Mouse (Mus musculus) kidney, adult 8-10 months (tissue): ENCODE results near the gene Gm28047.
"Not testable (repeated sequence)": the region's sequence is repeated elsewhere in the genome, so short reads cannot be mapped to it uniquely, and the experiment has no call there.

Experiments used
- DNase-seq, 2 experiments: peaks; one replicate each; pipeline ENCODE4 v3.0.0; 2022

Gene Gm28047

DNA sequence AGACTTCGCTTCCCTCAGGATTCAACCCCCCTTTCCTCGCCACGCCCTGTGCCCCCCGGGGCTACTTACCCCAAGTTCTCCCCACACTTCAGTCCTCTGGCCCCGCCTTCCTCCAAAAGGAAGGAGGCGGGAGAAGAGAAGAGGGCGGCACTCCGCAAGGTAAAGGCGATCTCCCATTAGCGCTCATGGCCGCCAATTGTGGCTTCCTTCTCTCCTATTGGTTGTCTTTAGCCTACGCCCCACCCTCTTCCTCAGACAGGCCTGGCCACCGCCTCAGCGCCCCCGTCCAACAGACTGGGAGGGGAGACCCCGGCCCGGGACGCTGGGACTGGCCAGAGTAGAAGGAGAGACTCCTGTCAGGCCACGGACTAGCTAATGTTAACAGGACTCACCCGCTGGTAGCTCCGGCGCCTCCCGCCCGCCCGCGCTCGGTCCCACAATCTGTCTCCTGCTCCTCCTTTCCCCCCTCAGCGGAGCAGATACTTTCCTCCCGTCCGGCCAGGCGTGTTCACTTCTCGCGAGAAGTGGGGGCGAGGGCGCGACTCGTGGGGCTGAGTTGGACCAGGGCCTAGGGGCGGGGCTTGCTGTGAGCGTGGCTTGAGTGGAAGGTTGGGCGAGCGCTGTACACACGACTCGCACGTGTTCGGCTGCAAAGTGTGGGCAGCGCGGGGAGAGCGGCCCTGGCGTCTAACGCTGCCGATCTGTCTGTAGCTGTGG, at the start of gene Gm28047, which contains the start of gene Atf7:
Gene Gm28047, minus strand, starts transcription at position 98 of the 717 bp plus-strand sequence.
Gene Atf7, minus strand, starts transcription at position 495 of the 717 bp plus-strand sequence.
- DNase-seq, result peak; percentile 99

GRCm38 (mm10) chr15:102673548-102673947, 48.7 kb upstream of the Gm28047 start:
- peak; percentile 57 to 80 for DNase-seq

- peak; percentile 34 to 40 for DNase-seq
Observed at GRCm38 (mm10) chr15:102672215-102673071, 47.6 kb upstream of the Gm28047 start, which contains the start of gene Atp5g2. Gene Atp5g2, minus strand, starts transcription at chr15:102672352.

GRCm38 (mm10) chr15:102671721-102672214, 46.9 kb upstream of the Gm28047 start:
- DNase-seq, result peak; percentile 81 to 87

DNA sequence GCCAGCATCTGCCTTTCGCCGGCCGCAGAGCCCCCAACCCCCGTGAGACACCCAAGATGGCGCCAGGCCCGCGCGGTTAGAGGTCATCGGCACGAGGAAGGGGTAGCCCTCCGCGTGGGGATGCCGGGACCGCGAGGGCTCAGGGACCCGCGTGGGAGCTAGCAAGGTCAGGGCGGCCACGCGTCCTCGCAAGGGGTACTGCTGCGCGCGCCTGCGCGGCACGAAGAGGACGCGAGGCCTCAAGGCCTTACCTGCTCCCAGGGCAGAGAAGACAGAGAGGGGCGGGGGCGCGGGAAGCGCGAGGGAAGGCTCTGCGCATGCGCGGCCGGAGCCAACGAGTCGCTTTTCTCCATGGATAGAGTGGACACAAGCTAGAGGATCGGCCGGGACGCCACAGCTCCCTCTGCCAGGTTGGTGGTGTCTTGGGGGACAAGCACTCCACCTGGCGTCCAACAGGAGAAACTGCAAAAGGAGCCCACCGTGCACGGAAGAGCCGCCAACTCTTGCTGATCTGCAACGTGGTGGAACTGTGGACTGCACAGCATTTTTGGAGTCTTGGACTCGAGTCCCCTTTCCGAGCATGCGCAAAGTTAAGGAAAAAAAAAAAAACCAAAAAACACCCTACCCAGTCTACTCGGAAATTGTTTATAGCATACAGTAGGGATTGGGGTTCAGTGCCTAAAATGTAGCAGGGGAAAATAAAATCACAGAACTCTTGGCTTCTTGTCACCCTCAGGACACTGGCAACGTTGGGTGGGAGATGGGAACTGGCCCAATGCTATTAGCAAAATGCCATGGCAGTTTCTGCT, 46.1 kb upstream of the Gm28047 start:
- peak; percentile 98 for DNase-seq

DNA sequence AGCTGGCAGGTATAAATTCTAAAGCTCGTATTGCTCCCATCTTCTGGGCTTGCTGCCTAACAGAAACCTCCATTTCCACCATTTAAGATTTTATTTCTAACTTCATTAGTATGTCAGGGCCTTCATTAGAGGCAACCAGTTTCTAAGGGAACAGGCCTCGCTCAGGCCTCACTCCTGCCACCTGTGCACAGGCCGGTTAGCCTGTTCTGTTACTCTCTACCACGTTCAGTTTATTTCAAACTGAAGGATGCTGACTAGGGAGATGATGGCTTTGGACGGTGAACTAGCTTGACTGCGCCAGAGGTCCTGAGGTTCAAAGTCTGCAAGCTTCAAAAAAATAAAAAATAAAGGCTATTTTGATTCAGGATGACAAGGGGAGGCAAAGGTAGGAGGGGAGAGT, 45.4 kb upstream of the Gm28047 start:
- DNase-seq, result peak in 1 of 2 experiments; percentile 50

GRCm38 (mm10) chr15:102669571-102669970, 44.7 kb upstream of the Gm28047 start:
- no peak for DNase-seq

DNA sequence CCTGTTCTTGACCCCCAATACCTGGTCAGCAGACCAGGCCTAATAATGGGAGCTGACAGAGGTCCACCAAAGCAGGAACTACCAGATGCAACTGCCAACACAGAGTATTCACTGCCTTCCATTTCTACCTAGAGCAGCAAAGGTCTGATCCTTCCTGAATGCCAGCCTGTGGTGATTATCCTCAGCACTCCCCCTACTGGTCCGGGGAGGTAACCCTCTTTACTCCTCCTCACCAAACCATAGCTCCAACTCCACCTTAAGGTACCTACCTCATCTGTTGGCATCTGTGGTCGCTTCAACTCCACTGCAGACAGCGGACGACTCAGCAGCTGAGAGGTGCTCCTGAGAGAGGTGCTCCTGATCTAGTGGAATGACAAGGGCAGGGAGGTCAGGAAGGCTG, 40.6 kb upstream of the Gm28047 start:
- peak; percentile 35 to 63 for DNase-seq

- DNase-seq, result no peak
Observed at GRCm38 (mm10) chr15:102663825-102664224, 39.0 kb upstream of the Gm28047 start.

DNA sequence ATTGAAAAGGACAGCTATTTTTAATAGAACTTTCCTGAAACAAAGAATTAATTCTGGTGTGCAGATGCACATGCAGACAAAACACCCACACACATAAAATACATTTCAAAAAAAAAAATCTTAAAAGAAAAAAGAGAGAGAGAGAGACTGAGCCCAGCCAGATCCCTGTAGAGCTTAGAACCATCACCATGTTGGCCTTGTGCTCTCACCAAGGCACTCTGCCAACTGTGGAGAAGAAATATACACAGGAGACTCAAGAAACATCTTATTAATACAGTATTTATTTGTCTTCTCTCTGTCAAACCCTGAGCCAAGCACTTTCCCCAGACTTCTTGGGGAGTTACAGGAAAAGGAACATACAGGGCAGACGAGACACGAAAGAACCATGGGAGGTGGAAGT, 37.7 kb upstream of the Gm28047 start:
- not testable (repeated sequence) for DNase-seq

DNA sequence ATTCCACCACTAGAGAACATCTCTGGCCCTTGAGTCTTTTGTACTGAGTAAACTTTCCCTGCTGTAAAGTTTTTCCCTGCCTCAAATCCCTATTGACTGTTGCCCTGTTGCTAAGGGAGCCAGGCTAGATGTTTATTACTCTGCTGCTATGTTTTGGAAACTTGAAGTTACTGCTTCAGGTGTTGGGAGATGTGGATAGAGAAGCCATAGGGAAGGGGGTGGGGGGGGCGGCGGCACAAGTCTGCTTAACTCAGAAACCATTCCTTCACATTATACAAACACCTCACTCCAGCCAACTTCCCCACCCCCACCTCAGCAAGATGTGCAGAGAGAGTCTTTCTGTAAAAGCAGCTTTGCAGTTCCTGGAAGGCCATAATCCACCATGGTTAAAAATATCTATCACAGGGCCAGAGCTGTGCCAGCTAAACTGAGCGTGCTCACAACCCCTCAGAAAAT, 33.1 kb upstream of the Gm28047 start:
- no peak for DNase-seq

- DNase-seq, result no peak
Observed at GRCm38 (mm10) chr15:102656658-102657057, 31.8 kb upstream of the Gm28047 start.

DNA sequence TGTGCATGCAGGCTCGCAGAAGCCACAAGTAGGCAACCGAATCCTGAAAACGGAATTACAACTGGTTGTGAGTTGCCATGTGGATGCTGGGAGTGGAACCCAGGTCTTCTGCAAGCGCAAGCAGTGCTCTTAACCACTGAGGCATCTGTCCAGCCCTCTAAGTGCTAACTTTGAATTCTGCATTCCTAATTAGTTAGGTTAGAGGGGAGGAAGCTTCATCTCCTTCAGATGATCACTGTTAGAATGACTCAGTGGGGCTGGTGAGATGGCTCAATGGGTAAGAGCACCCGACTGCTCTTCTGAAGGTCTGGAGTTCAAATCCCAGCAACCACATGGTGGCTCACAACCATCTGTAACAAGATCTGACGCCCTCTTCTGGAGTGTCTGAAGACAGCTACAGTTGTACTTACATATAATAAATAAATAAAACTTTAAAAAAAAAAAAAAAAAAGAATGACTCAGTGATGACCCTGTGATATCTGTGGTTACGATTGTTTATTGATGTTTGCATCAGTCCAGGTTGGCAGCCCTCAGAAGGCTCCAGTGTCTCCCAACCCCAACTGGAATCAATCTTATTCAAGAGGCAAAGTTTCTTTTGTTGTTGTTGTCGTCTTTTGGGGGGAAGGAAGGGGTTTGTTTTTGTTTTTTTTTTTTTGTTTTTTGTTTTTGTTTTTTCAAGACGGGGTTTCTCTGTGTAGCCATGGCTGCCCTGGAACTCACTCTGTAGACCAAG, 27.2 kb upstream of the Gm28047 start:
- DNase-seq, result not testable (repeated sequence)

- no peak for DNase-seq
Observed at GRCm38 (mm10) chr15:102651107-102651506, 26.2 kb upstream of the Gm28047 start.

DNA sequence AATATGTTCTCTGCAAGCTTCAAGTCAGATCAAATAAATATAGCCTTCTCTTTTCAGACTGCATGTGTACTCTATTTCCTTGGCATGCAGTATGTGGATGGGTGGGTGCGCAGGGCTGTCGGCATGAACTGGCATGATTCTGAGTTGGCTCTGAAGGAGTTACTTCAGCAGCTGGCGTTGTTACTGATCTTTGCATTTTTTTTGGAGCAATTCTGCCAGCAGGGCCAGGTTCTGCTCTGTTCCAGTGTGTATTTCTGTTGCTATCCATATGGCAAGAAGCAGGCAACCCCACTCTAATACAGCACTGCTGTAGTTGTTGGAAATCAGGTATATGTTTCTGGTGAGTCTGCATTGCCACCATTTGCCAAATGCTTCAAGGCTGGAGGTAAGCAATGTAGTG, 10.9 kb upstream of the Gm28047 start:
- no peak for DNase-seq

DNA sequence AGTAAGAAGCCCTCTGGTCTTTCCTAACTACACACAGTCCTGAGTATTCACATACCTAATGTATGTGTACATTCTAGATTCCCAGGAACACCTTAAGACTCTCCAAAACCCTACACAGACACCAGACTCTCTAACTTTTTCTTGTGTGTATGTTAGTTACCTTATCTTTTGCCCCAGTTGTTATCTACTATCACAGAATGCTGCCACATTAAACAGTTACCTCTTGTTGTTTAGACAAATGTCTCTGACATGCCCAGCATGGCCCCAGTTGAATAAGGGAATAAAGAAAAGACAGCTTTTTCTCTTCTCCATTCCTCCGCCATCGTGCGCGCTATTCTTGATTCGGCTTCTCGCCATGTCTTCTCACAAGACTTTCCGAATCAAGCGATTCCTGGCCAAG, 9.8 kb upstream of the Gm28047 start:
- no peak for DNase-seq

GRCm38 (mm10) chr15:102625687-102626055, 804 bp upstream of the Gm28047 start:
- no peak for DNase-seq

DNA sequence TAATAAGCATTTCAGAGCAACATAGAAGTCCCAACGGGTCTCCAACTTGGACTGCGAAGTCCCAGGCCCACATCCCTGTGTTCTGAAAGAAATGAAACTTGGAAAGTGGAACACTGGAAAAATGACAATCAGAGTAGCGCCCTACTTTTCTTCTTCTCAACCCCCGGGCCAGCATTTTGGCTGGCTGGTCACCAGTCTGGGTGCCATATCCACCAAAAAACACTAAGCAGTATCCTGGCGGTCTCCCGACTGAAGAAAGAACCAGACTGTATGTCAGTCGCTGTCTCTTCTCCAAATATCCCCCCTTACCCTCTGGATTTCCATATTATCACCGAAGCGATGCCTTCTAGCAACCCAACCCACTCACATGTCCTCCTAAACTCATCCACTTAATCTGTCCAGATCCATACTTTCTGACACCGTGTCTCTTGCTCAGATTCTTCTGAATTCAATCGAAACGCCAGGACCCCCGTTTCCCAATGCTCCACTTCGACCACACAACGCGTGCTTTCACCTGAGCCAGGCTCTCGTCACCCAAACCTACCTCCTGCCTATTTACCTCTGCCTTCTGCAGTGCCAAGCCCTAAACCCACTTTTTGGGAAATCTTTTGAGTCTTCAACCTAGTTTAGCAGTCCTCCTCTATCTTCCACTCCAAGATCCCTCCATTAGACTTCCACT, 437 bp downstream of the Gm28047 start:
- DNase-seq, result no peak

DNA sequence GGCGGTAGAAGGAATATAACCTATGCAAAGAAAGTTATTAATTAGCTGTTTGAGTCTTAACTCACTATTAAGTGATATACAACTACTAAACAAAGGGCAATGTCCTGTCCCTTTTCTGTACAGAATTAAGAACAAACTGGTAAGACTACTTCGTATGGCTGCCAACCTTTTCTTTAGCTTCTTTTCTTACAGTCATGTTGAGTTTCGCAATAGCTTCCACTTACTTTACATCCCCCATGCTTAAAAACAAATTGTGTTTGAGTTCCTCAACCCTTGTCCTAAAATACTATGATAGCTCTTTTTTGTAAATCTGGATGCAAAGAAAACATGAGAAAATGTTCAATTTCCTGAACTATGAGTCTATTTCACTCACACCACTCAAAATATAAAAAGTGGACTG, 1.7 kb downstream of the Gm28047 start:
- DNase-seq, result no peak

DNA sequence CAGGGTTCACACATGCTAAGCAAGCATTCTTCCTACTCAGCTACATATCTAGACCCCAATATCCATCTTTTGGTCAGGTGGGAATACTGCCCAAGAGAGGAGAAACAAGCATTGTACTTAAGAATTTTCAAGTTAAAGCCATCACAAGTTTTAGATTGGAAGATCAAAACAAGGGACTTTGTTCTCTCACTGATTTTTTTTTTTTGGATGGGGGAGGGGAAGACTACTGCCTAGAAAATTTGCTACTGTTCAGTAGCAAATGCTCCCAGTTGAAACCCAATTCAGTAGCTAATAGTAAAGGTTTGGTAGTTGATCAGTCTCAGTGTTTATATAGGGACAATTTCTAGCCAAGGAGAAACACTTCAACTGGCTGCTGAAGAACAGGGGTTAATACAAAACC, 2.3 kb downstream of the Gm28047 start:
- DNase-seq, result no peak

- DNase-seq, result no peak
Observed at GRCm38 (mm10) chr15:102620765-102621164, 4.1 kb downstream of the Gm28047 start.
